Mouse (Mus musculus) hindbrain, embryonic 11.5 days (tissue): ENCODE measurements at regions not wholly inside any gene's neighbourhood (a gene's known extent, or its start where the extent isn't known, plus 50 kb on each side); places are given as distances from the start of the nearest gene placed in this dataset.

Source experiments
- ATAC-seq: fragments of 200-750 bp; cut with Nextera tagmentation; 2 replicates; pipeline ENCODE4 v1.8.0; 2017; ENCODE audit warnings: mild to moderate bottlenecking, moderate TSS enrichment, moderate library complexity; ENCODE audit not compliant: low FRiP score
- DNase-seq: peaks from one replicate; pipeline ENCODE4 v3.0.0-alpha.2; 2015; ENCODE audit warnings: low spot score
- H3K27ac ChIP-seq: fragments of 300-500 bp; sonication (generic); 2 replicates; pipeline ENCODE4 v1.5.1; 2014; ENCODE audit warnings: mild to moderate bottlenecking, low read depth, low read length
- H3K27me3 ChIP-seq: fragments of 300-500 bp; sonication (generic); 2 replicates; pipeline ENCODE4 v1.6.1; 2014; ENCODE audit warnings: mild to moderate bottlenecking, low read length, moderate library complexity, mixed read lengths; ENCODE audit not compliant: control insufficient read depth, insufficient read depth
- H3K36me3 ChIP-seq: fragments of 300-500 bp; sonication (generic); 2 replicates; pipeline ENCODE4 v1.6.1; 2014; ENCODE audit warnings: mild to moderate bottlenecking, low read length, moderate library complexity, mixed read lengths; ENCODE audit not compliant: control insufficient read depth, insufficient read depth
- H3K4me1 ChIP-seq: fragments of 300-500 bp; sonication (generic); replicated peaks from 2 replicates; pipeline ENCODE4 v1.6.1; 2014; ENCODE audit warnings: low read length, mixed read lengths; ENCODE audit not compliant: control insufficient read depth, insufficient read depth
- H3K4me2 ChIP-seq: fragments of 300-500 bp; sonication (generic); replicated peaks from 2 replicates; pipeline ENCODE4 v1.6.1; 2014; ENCODE audit warnings: mild to moderate bottlenecking, low read depth, low read length
- H3K4me3 ChIP-seq: fragments of 300-500 bp; sonication (generic); 2 replicates; pipeline ENCODE4 v1.5.1; 2014; ENCODE audit warnings: low read depth, low read length
- H3K9ac ChIP-seq: fragments of 300-500 bp; sonication (generic); 2 replicates; pipeline ENCODE4 v1.6.1; 2014; ENCODE audit warnings: low read depth, low read length
- H3K9me3 ChIP-seq: fragments of 300-500 bp; sonication (generic); 2 replicates; pipeline ENCODE4 v1.6.1; 2016; ENCODE audit warnings: low read length; ENCODE audit not compliant: control insufficient read depth
- WGBS: fragments of 180-500 bp; shearing (Covaris S2); extraction: QIAGEN DNeasy Blood & Tissue Kit; methylation state at CpG from one replicate; pipeline ENCODE4 v1.1.7; 2014; 5-methylcytosine and 5-hydroxymethylcytosine counted together

DNA sequence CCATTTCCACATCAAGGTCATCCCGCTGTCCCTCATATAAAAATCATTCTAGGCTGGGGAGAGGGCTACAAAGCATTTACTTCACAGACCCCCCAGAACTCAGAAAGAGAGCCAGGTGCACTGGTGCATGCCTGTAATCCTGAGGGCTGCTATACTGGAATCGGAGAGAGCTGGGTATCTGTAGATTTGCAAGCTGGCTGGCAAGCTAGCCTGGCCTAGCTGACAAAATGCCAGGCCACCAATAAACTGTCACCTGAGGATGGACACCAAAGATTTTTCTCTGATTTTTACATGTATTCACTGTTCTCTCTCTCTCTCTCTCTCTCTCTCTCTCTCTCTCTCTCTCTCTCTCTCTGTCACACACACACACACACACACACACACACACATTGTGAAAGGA, 98.1 kb upstream of the Gm6657 start:
- Histone ChIP-seq H3K4me3 (no peak overlapping the region), H3K9me3 (no peaks in the 10 kb centered on the region), H3K36me3 (no peaks in the 10 kb centered on the region), H3K4me1 (no peaks in the 10 kb centered on the region; the same call in 1 of the 2 replicates), H3K27me3 (no peaks in the 10 kb centered on the region), H3K9ac (no peak overlapping the region), H3K4me2 (no peak overlapping the region), H3K27ac (no peak overlapping the region)
- 82% methylated on average over 2 of the region's 2 CpGs for WGBS
- no peak for DNase-seq
- no peak for ATAC-seq

DNA sequence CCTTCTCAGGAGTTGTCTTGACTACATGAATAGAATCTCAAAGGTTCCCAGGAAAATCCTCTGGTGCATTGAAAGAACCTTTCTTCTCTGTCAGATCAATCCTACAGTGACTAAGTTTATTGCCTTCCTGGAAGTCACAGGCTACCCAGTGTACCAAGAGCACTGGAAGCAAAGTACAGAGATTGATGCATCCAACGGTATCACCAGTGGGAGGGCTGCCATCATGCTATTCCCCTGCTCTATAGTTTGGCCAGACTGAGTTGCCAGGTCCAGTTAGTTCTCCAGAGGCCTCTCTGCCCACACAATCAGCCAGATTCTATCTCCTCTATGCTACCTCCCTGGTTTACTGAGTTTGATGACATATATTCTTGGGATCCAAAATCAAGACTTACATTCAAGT, 96.9 kb upstream of the Gm6657 start:
- Histone ChIP-seq H3K9me3 (no peaks in the 10 kb centered on the region), H3K4me1 (no peaks in the 10 kb centered on the region; the same call in 1 of the 2 replicates), H3K36me3 (no peaks in the 10 kb centered on the region), H3K4me3 (no peak overlapping the region), H3K4me2 (no peak overlapping the region), H3K9ac (no peak overlapping the region), H3K27ac (no peak overlapping the region), H3K27me3 (no peaks in the 10 kb centered on the region)
- 74% methylated on average over 1 of the region's 1 CpGs for WGBS
- no peak for ATAC-seq
- no peak for DNase-seq

DNA sequence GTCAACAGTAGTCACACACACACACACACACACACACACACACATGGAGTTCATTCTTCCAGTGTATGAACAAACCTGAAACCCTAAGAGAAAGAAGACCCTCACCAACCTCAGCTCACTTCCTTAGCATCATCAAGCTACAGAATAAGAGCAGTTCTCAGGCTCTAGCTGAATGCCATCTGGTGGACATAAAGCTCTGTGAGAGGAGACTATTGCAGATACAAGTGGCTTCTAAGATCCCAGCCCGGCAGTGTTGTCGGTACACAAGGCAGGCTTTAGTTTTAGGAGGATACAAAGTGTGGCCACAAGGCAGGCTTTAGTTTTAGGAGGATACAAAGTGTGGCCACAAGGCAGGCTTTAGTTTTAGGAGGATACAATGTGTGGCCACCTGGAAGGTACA, 96.3 kb upstream of the Gm6657 start:
- ATAC-seq (no peak), DNase-seq (no peak)
- Histone ChIP-seq H3K36me3 (no peaks in the 10 kb centered on the region), H3K27ac (no peak overlapping the region), H3K27me3 (no peaks in the 10 kb centered on the region), H3K4me2 (no peak overlapping the region), H3K4me3 (no peak overlapping the region), H3K9ac (no peak overlapping the region), H3K9me3 (no peaks in the 10 kb centered on the region), H3K4me1 (no peaks in the 10 kb centered on the region; the same call in 1 of the 2 replicates)
- WGBS = 86% methylated on average over 2 of the region's 2 CpGs

DNA sequence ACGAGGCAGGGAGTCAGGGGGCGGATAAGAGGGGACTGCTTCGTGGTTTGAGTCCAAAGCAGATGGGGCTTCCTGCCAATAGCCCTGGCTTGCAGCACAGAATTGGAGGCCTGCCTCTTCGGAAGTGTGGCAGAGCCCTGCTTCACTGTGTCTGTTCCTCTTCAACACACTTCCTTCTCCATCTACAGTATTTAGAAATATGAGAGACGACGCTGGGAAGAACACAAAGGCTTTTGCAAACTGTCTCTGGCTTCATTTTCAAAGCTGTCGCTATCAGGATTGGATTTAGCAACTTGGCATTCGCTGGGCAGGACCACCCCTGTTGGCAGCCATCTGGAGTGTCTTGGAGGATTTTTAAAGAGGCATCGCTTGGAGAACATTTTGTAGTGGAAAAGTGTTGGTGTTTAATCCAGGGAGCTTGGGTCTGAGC, 95.3 kb upstream of the Gm6657 start:
- Histone ChIP-seq H3K4me2 (no peak overlapping the region), H3K9me3 (no peaks in the 10 kb centered on the region), H3K4me3 (no peak overlapping the region), H3K27ac (no peak overlapping the region), H3K27me3 (no peaks in the 10 kb centered on the region), H3K4me1 (no peaks in the 10 kb centered on the region; the same call in 1 of the 2 replicates), H3K36me3 (no peaks in the 10 kb centered on the region), H3K9ac (no peak overlapping the region)
- ATAC-seq = no peak
- no peak for DNase-seq
- WGBS = 84% methylated on average over 9 of the region's 9 CpGs

DNA sequence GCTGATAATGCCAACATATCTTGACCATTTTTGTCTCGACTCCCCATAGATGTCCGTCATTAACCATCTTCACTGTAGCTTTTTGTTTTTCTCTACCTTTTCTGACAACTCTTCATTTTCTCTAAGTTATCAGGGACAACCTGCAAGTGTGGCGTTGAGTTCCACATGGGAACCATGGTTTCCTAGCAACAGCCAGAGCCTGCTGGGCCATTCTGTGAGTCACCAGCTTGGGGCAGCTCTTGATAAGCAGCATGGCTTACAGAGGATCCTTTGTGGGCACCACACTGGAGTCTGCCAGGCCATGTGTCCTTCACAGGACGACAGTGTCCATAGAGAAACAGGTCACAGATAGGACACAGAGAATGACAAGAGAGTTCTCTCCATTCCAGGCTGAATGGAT, 94.3 kb upstream of the Gm6657 start:
- H3K27ac ChIP-seq = no peak overlapping the region
- no peak for DNase-seq
- no peaks in the 10 kb centered on the region; the same call in 1 of the 2 replicates for H3K4me1 ChIP-seq
- ATAC-seq = no peak
- H3K9ac ChIP-seq = no peak overlapping the region
- H3K4me3 ChIP-seq = no peak overlapping the region
- H3K4me2 ChIP-seq = no peak overlapping the region
- H3K27me3 ChIP-seq = no peaks in the 10 kb centered on the region
- H3K9me3 ChIP-seq = no peaks in the 10 kb centered on the region
- no peaks in the 10 kb centered on the region for H3K36me3 ChIP-seq
- 63% methylated on average over 4 of the region's 4 CpGs for WGBS

DNA sequence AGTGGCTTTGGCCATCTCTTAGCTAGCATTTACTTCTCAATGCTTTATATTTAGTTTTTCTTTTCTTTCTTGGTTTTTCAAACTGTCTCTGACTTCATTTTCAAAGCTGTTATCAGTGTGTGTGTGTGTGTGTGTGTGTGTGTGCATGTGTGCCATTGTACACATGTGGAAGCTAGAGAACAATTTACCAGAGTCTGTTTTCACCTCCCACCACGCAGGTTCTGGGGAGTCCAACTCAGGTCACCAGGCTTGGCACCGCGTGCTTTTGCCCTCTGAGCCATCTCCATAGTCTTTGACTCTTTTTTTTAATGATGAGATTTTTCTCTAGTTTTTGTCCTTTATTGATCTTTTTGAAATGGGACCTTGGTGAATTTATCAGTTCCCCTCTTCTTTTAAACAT, 93.3 kb upstream of the Gm6657 start:
- DNase-seq (no peak), ATAC-seq (no peak)
- no peak overlapping the region for H3K4me3 ChIP-seq
- H3K27me3 ChIP-seq = no peaks in the 10 kb centered on the region
- no peaks in the 10 kb centered on the region for H3K9me3 ChIP-seq
- H3K36me3 ChIP-seq = no peaks in the 10 kb centered on the region
- no peak overlapping the region for H3K9ac ChIP-seq
- 93% methylated on average over 3 of the region's 3 CpGs for WGBS
- no peak overlapping the region for H3K4me2 ChIP-seq
- no peak overlapping the region for H3K27ac ChIP-seq
- no peaks in the 10 kb centered on the region; the same call in 1 of the 2 replicates for H3K4me1 ChIP-seq

DNA sequence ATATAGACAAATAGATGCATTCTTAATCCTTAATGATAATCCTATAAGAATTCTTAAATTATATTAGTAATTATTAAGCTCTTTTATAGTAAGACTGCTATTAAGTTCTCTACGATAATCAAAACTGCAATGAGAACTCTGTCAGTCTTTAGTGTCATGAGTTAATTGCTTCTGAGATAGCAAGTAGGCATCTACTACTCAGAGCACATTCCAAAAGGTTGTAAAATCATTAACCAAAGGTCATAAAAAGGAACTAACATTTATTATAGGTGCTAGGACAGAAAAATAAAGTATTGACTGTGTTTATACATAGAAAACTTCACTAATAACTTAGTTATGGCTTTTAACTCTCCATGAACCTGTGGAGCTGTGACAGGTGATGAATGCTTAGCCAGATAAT, 84.1 kb upstream of the Gm6657 start:
- Histone ChIP-seq H3K4me3 (no peak overlapping the region), H3K36me3 (no peaks in the 10 kb centered on the region), H3K9me3 (no peaks in the 10 kb centered on the region), H3K4me2 (no peak overlapping the region), H3K27ac (no peak overlapping the region), H3K4me1 (no peaks in the 10 kb centered on the region), H3K9ac (no peak overlapping the region), H3K27me3 (no peaks in the 10 kb centered on the region)
- 97% methylated on average over 1 of the region's 1 CpGs for WGBS
- ATAC-seq (no peak), DNase-seq (no peak)

DNA sequence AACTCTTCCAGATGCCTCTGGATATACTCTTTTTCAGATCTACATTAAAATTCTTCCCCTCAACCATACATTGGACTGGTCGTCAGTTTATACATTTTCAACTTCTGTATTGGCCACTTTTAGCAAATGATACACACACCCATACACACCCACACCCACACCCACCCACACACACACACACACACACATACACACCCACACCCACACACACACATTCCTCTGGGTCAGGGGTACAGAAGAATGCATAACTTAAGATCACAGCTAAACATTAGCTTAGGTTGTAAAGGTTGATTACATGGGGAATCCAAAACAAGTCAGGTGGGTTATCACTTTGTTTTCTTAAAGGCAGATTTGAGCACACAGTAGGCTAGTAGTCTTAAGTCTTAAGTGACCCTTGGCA, 75.9 kb upstream of the Gm6657 start:
- DNase-seq = no peak
- Histone ChIP-seq H3K27ac (no peak overlapping the region), H3K9me3 (no peaks in the 10 kb centered on the region), H3K4me3 (no peak overlapping the region), H3K36me3 (no peaks in the 10 kb centered on the region), H3K4me1 (no peaks in the 10 kb centered on the region), H3K9ac (no peak overlapping the region), H3K27me3 (no peaks in the 10 kb centered on the region), H3K4me2 (no peak overlapping the region)
- WGBS = 77% methylated on average over 1 of the region's 1 CpGs
- no peak for ATAC-seq

DNA sequence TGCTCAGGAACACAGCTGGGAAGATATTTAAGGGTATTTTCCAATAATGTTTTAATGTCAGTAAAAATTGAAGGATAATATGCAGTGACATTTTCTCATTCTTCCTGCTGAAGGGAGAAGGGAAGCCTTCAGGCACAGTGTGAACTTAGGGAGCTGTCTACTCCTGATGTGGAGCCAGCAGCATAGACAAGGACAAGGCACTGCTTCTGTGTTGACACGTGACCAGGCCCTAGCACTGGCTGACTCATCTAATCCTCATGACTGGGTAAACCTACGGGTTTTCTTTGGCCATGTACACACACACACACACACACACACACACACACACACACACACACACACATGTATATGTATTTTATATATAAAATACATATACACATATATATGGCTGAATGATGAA, 74.8 kb upstream of the Gm6657 start:
- no peaks in the 10 kb centered on the region for H3K27me3 ChIP-seq
- 77% methylated on average over 2 of the region's 2 CpGs for WGBS

More for the DNA sequence above, 74.8 kb upstream of the Gm6657 start:
- Histone ChIP-seq H3K36me3 (no peaks in the 10 kb centered on the region), H3K27ac (no peak overlapping the region), H3K9ac (no peak overlapping the region), H3K9me3 (no peaks in the 10 kb centered on the region), H3K4me3 (no peak overlapping the region), H3K4me1 (no peaks in the 10 kb centered on the region), H3K4me2 (no peak overlapping the region)
- ATAC-seq (no peak), DNase-seq (no peak)
